Mouse (Mus musculus) CH12.LX (cell line): ENCODE data around the gene C8a. TPM values are rescaled to one million over a fixed set of nuclear protein-coding genes. Genes with fewer than 3 reads are reported as not detected.

Source experiments
- DNase-seq: peaks from one replicate; pipeline ENCODE4 v3.0.0-alpha.2; 2013; ENCODE audit errors: extremely low read depth
- H3K27ac ChIP-seq: 2 replicates; pipeline ENCODE4 v1.5.1; 2012; ENCODE audit warnings: low read depth, mild to moderate bottlenecking, control low read depth, moderate library complexity; ENCODE audit not compliant: insufficient read depth
- H3K27me3 ChIP-seq: replicated peaks from 2 replicates; pipeline ENCODE3; 2012; ENCODE audit warnings: inconsistent platforms
- H3K36me3 ChIP-seq, 2 experiments: replicated peaks in 1 of 2; 2 replicates each; pipeline versions ENCODE3 to v1.6.1; 2012; ENCODE audit warnings: inconsistent platforms in 1 of 2, low read length in 1 of 2, mild to moderate bottlenecking in 1 of 2, mixed read lengths in 1 of 2, moderate library complexity in 1 of 2; ENCODE audit not compliant: control insufficient read depth in 1 of 2, insufficient read depth in 1 of 2
- H3K4me1 ChIP-seq, 2 experiments: 2 replicates each; pipeline ENCODE4 v1.6.1; 2012; ENCODE audit warnings: inconsistent platforms in 1 of 2, moderate library complexity in 1 of 2; ENCODE audit not compliant: insufficient read depth in 2 of 2, control insufficient read depth in 1 of 2
- H3K4me2 ChIP-seq: 2 replicates; pipeline ENCODE4 v1.6.1; 2012; ENCODE audit warnings: low read depth, mild to moderate bottlenecking, control low read depth; ENCODE audit not compliant: poor library complexity, insufficient read depth, severe bottlenecking
- H3K4me3 ChIP-seq, 3 experiments: fragments of 150-350 bp in 1 of 3; sonication (generic) in 1 of 3; replicated peaks in 1 of 3; 2 replicates each; pipeline versions ENCODE3 to v1.5.1; 2011 to 2012; ENCODE audit warnings: low read depth in 2 of 3, low read length in 2 of 3, mild to moderate bottlenecking in 2 of 3, moderate library complexity in 2 of 3, control low read depth in 1 of 3, improper control_type of control experiment in 1 of 3, inconsistent platforms in 1 of 3, mixed read lengths in 1 of 3; ENCODE audit not compliant: poor library complexity in 1 of 3
- H3K79me2 ChIP-seq: replicated peaks from 2 replicates; pipeline ENCODE4 v1.6.1; 2012; ENCODE audit warnings: mild to moderate bottlenecking, moderate library complexity; ENCODE audit not compliant: control insufficient read depth, poor library complexity, insufficient read depth, severe bottlenecking; ENCODE audit errors: extremely low read depth
- H3K9ac ChIP-seq: 2 replicates; pipeline ENCODE4 v1.6.1; 2012; ENCODE audit warnings: low read depth, mild to moderate bottlenecking, control low read depth, moderate library complexity; ENCODE audit not compliant: insufficient read depth
- H3K9me3 ChIP-seq: replicated peaks from 2 replicates; pipeline ENCODE3; 2012; ENCODE audit warnings: low read length, inconsistent platforms, mixed read lengths
- BHLHE40 ChIP-seq: IDR thresholded peaks from 2 replicates; pipeline ENCODE4 v1.6.1; 2011; ENCODE audit warnings: mild to moderate bottlenecking, low read depth, low read length, improper control_type of control experiment
- CHD1 ChIP-seq: IDR thresholded peaks from 2 replicates; pipeline ENCODE4 v1.6.1; 2012; ENCODE audit warnings: low read depth, low read length, improper control_type of control experiment, inconsistent platforms
- CHD2 ChIP-seq: IDR thresholded peaks from 2 replicates; pipeline ENCODE4 v1.6.1; 2011; ENCODE audit warnings: low read length, improper control_type of control experiment
- CTCF ChIP-seq, 2 experiments: IDR thresholded peaks in 1 of 2; conservative IDR thresholded peaks in 1 of 2; 2 replicates each; pipeline ENCODE4 v1.5.1; 2011 to 2012; ENCODE audit warnings: low read depth in 2 of 2, low read length in 2 of 2, improper control_type of control experiment in 1 of 2, inconsistent platforms in 1 of 2, mild to moderate bottlenecking in 1 of 2, moderate library complexity in 1 of 2
- E2F4 ChIP-seq: IDR thresholded peaks from 2 replicates; pipeline ENCODE4 v1.6.1; 2011; ENCODE audit warnings: low read depth, low read length, improper control_type of control experiment; ENCODE audit not compliant: insufficient replicate concordance
- ELF1 ChIP-seq: IDR thresholded peaks from 2 replicates; pipeline ENCODE4 v1.6.1; 2014; ENCODE audit warnings: low read depth, mild to moderate bottlenecking, inconsistent platforms, low read length, improper control_type of control experiment
- EP300 ChIP-seq: IDR thresholded peaks from 2 replicates; pipeline ENCODE4 v1.6.1; 2011; ENCODE audit warnings: low read length, improper control_type of control experiment
- HCFC1 ChIP-seq: IDR thresholded peaks from 2 replicates; pipeline ENCODE4 v1.6.1; 2012; ENCODE audit warnings: low read depth, mild to moderate bottlenecking, inconsistent platforms, low read length, improper control_type of control experiment
- IRF4 ChIP-seq: IDR thresholded peaks from 2 replicates; pipeline ENCODE4 v1.6.1; 2014; ENCODE audit warnings: low read depth, mild to moderate bottlenecking, inconsistent platforms, low read length, improper control_type of control experiment
- JUND ChIP-seq: conservative IDR thresholded peaks from 2 replicates; pipeline ENCODE4 v1.6.1; 2011; ENCODE audit warnings: low read depth, low read length, improper control_type of control experiment
- MAX ChIP-seq: IDR thresholded peaks from 2 replicates; pipeline ENCODE4 v1.6.1; 2011; ENCODE audit warnings: low read length, improper control_type of control experiment
- MAZ ChIP-seq: IDR thresholded peaks from 2 replicates; pipeline ENCODE4 v1.6.1; 2012; ENCODE audit warnings: low read depth, mild to moderate bottlenecking, inconsistent platforms, low read length, improper control_type of control experiment, moderate library complexity
- MEF2A ChIP-seq: IDR thresholded peaks from 2 replicates; pipeline ENCODE4 v1.6.1; 2014; ENCODE audit warnings: low read depth, mild to moderate bottlenecking, inconsistent platforms, low read length, improper control_type of control experiment, borderline replicate concordance
- NELFE ChIP-seq: IDR thresholded peaks from 2 replicates; pipeline ENCODE4 v1.6.1; 2011; ENCODE audit warnings: low read depth, low read length, improper control_type of control experiment
- POLR2A ChIP-seq: IDR thresholded peaks from 2 replicates; pipeline ENCODE4 v1.6.1; 2011; ENCODE audit warnings: low read depth, mild to moderate bottlenecking, improper control_type of control experiment, low read length
- POLR2AphosphoS2 ChIP-seq: IDR thresholded peaks from 2 replicates; pipeline ENCODE4 v1.6.1; 2011; ENCODE audit warnings: low read depth, low read length, improper control_type of control experiment
- SIN3A ChIP-seq: IDR thresholded peaks from 2 replicates; pipeline ENCODE4 v1.6.1; 2012; ENCODE audit warnings: low read length, improper control_type of control experiment, inconsistent platforms
- TCF12 ChIP-seq: IDR thresholded peaks from 2 replicates; pipeline ENCODE4 v1.6.1; 2014; ENCODE audit warnings: low read depth, mild to moderate bottlenecking, inconsistent platforms, low read length, improper control_type of control experiment
- USF1 ChIP-seq: IDR thresholded peaks from 2 replicates; pipeline ENCODE4 v1.6.1; 2014; ENCODE audit warnings: low read depth, mild to moderate bottlenecking, inconsistent platforms, low read length, improper control_type of control experiment
- ZKSCAN1 ChIP-seq: IDR thresholded peaks from 2 replicates; pipeline ENCODE4 v1.6.1; 2012; ENCODE audit warnings: low read depth, inconsistent platforms, low read length, improper control_type of control experiment, borderline replicate concordance
- dilution Hi-C: fragments of 300-500 bp; cut with MboI; formaldehyde crosslinking; loops from 2 replicates; pipeline ENCODE4 v1.14.3; 2020; ENCODE audit warnings: low sequenced_read_pairs; ENCODE audit not compliant: extremely low pct_unique_long_range_greater_than_20kb, extremely low pct_ligation_motif_present
- in situ Hi-C: fragments of 300-500 bp; cut with MboI; formaldehyde crosslinking; loops from 3 replicates; pipeline ENCODE4 v1.14.3; 2019; ENCODE audit warnings: low sequenced_read_pairs, low pct_ligation_motif_present, low pct_unique_long_range_greater_than_20kb, mixed read lengths
- polyA plus RNA-seq: library from polyadenylated mRNA; unstranded; fragments of >175 nt; gene quantifications from 2 replicates; pipeline ENCODE4 v1.2.1, GENCODE M21; 2012; ENCODE audit warnings: low read depth; ENCODE audit not compliant: insufficient read length
- total RNA-seq, 2 experiments: library from RNA; depleted of rRNA; stranded (reverse); fragments of 300-350 nt in 1 of 2; fragments of >200 nt in 1 of 2; gene quantifications; 2 replicates each; pipeline ENCODE4 v1.2.3; 2012 to 2014

C8a gene
- total and polyA plus RNA-seq, 3 experiments = 0.21 to 0.76 (median 0.40) TPM

DNA sequence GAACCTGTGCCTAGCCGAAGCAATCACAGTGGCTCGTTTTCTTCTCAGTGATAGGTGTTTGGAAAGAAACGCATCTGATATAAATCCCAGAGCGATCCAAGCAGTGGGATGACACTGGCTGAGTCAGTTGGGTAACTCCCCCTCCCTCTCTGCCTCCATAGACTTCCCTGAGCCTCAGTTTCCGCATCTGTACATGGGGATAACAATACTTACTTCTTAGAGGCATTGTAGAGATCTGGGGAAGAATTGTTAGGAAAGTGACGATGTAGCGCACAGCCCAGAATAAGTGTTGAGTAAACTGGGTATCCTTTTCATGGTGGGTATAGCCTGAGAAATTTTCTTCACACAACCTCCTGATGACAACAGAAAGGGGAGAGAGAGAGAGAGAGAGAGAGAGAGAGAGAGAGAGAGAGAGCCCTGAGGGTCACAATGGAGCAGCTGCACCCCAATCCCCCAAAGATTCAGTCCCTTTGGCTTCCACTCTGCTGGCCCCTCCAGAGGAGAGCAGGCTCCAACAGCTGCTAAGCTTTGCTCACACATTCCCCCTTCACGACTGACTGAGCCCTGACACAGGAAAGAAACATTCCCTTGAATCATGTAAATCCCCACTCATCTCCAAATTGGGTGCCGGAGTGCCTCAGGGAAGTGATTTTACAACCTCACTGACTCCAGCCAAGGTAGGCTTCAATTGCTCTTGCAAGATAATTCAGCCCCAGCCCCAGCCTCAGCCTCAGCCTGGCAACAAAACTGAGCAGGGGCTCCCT lies 12.5 kb upstream of the C8a start:
- dilution Hi-C loops (no loop called here), in situ Hi-C loops (loop anchor here (10.0 kb wide), 1 partner anchor 154 kb away; no protein-coding TSS in a partner anchor)
- H3K9me3 ChIP-seq = peaks cover 10% of the 10 kb centered on the region
- peaks cover 0 to 26% of the 10 kb centered on the region in 2 experiments; a peak in 2 of 4 replicates for H3K4me1 ChIP-seq
- no peak overlapping the region for H3K27ac ChIP-seq
- H3K9ac ChIP-seq = no peak overlapping the region
- no peaks in the 10 kb centered on the region for H3K27me3 ChIP-seq
- no peak for TF ChIP-seq CTCF (conservative IDR thresholded peaks at IDR 0.05 in 1 of 2, IDR thresholded peaks at IDR 0.05 in 1 of 2; ENCODE audit: low read depth in 2 of 2, low read length in 2 of 2)
- TF ChIP-seq NELFE = no peak
- no peak for TF ChIP-seq ZKSCAN1
- TF ChIP-seq JUND = no peak
- TF ChIP-seq HCFC1 = no peak
- TF ChIP-seq TCF12 = no peak
- no peak for TF ChIP-seq MAZ
- no peak for TF ChIP-seq IRF4
- TF ChIP-seq CHD2 = no peak
- no peak for TF ChIP-seq MEF2A
- TF ChIP-seq USF1 = no peak
- no peak for TF ChIP-seq CHD1
- TF ChIP-seq MAX = no peak
- no peak for TF ChIP-seq SIN3A
- TF ChIP-seq BHLHE40 = no peak
- H3K4me2 ChIP-seq = no peak overlapping the region
- no peaks in the 10 kb centered on the region for H3K79me2 ChIP-seq
- no peak overlapping the region for H3K4me3 ChIP-seq
- DNase-seq = no peak
- H3K36me3 ChIP-seq = no peaks in the 10 kb centered on the region

GRCm38 (mm10) chr4:104887486-104887885 lies 11.3 kb upstream of the C8a start:
- Histone ChIP-seq H3K27me3 (no peaks in the 10 kb centered on the region), H3K36me3 (no peaks in the 10 kb centered on the region), H3K9me3 (peaks cover 10% of the 10 kb centered on the region), H3K4me3 (no peak overlapping the region), H3K27ac (no peak overlapping the region)
- dilution Hi-C loops = no loop called here
- in situ Hi-C loops = loop anchor here (10.0 kb wide), 1 partner anchor 153 kb away; no protein-coding TSS in a partner anchor
- DNase-seq = no peak
- TF ChIP-seq CHD2 (no peak), ELF1 (no peak), POLR2AphosphoS2 (no peak), E2F4 (no peak), JUND (no peak), EP300 (no peak), POLR2A (no peak)
- TF ChIP-seq, all 38 proteins: peak for 0
- peaks cover 0 to 23% of the 10 kb centered on the region in 2 experiments; a peak in 2 of 4 replicates for H3K4me1 ChIP-seq
- no peaks in the 10 kb centered on the region for H3K79me2 ChIP-seq
- H3K4me2 ChIP-seq = no peak overlapping the region
- H3K9ac ChIP-seq = no peak overlapping the region
